Mouse (Mus musculus): ENCODE data around the gene Wdr1.

The Wdr1 gene

DNA sequence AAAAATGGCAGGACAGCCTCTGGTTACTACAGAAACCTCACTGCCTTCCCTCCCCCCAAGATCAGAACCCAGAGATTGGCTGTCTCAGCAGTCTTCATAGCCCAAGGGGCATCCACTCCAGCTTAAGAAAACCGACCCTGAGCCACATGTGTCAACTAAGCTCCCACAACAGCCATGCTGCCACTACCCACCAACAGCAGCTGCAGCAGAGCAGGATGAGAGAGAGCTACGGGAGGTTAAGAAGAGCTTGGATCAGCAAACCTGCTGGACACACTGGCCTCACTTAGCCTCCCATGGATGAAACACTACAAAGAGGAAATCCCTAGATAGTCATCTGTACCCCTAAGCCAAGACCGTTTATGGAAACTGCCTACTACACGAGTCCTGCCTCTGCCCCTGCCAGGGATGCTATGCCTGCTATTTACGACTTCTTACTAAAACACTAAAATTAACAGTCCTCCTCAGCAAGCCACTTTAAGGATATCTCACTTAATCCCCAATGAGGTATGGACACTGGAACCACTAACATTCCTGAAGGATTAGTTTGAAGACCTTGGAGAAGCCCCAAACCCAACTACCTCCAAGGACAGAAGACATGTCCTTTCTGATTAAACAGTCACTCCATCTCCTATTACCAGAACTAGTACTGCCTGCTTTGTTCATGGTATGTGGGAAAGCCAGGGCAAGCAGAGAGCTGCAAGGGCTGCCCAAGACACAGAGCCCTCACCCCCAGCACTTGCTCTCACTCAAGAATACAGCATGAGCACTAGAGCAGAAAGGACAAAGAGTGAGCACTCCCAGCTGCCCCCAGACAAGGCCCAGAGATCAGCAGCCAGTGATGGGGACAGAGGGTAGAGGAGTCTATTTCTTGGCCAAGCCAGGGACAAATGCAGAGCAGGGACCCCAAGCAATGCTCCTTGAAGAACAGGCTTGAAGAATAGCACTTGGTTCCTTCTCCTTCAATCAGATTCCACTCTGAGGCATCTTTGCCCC lies 18.3 kb downstream of the Wdr1 start:
- DNase-seq (ENCODE audit: low spot score), result no peak

DNA sequence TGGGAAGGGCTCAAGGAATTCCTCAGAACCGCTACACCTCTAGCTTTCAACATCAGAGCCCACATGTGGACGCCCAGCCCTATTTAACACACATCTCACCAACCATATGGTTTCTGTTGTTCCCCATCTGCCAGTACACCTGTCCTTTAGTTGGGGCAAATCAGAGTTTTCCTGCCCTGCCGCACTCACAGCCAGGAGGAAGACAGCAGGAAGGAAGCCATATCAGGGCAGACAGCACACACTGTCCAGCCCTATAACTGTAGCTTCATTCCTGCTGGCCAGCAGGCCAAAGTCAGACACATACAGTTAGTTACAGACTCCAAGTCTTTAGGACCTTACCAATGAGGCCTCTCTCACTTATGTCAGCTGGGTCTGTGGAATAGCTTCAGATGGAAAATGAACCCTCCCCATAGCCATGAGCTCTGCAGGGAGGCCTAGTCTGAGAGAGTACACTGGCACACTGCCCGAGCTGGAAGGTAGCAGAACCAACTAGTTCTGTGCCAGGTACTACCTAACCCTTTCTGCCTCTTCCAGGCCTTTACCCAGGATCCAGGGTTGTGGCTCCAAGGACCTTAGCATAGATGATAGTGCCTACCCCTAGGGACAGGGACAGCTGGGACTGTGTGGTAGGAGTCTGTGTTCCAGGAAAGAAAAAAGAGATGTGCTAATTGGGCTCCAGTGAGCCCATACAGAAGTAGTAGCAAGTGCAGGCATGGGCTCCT lies 19.4 kb downstream of the Wdr1 start:
- no peak for DNase-seq (ENCODE audit: low spot score)

DNA sequence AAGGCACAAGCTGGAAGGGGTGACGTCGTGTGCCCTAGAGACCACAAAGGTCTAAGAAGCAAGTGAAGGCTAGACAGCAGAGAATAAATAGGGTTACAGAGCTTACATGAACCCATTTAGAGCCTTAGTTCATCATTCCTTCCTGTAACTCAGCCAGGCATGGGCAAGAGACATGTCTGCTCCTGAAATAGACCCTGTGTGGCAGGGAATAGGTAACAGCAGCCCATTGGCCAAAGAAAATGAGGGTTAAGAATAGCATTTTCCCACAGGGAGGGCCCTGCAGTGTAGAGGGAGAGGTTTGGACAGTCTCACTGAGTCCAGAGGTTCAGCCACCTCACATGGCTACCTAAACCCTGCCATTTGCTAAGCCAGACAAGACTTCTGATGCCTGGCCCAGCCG lies 21.3 kb downstream of the Wdr1 start:
- DNase-seq (ENCODE audit: low spot score), result no peak

DNA sequence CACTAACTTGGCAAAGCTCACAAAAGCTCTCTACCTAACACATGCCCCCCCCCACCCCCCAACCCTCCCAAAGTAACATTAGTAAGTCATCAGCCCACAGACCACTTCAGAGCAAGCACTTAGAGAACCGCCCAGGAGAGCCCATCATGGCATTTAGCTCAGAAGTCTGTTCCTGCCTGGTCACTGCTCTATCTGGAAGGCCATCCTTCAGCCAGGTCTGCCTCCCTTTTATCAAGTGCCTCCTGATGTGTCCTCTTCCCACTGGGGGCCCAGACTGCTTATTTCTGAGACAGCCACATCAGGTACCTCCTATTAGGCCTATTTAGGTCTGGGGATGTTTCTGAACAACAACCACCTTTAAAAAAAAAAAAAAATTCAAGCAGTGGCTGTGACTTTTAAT lies 22.1 kb downstream of the Wdr1 start:
- no peak for DNase-seq (ENCODE audit: low spot score)

DNA sequence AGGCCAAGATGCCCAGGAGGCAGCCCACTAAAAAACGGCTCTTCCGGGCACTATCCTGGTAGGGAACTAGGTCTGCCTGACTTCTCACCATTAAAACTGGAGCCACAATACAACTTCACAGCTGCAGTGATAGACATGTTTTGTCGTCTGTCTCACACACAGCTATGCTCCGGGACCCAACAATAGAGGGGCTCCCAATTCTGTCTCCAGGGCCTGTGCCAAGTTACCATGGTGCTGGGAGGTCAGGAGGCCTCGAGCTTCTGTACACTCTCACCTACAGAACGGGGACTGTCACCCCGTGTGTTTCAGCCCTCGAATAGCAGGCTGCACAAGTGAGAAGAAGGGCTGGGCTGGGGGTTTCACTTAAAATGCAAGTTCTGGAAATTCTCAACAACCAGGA lies 24.5 kb downstream of the Wdr1 start:
- no peak for DNase-seq (ENCODE audit: low spot score)

DNA sequence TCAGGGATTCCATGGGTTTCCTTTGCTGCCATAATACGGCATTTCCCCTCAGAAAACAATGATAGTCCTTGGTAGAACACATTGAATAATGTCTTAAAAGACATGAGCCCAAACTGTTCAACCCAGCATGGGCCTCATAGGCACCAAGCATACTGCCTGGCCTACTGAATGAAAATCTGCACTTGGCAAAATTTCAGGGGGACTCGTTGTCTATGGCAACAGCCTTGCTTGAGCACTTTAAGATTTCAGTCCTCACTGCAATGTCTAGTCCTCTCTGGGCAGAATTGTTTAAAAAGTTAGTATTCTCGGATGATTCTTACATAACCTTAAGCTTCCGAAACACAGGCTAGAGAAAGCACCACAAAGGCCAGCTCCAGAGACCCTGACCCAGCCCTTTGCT lies 25.2 kb downstream of the Wdr1 start:
- DNase-seq (ENCODE audit: low spot score), result peak; percentile 59

DNA sequence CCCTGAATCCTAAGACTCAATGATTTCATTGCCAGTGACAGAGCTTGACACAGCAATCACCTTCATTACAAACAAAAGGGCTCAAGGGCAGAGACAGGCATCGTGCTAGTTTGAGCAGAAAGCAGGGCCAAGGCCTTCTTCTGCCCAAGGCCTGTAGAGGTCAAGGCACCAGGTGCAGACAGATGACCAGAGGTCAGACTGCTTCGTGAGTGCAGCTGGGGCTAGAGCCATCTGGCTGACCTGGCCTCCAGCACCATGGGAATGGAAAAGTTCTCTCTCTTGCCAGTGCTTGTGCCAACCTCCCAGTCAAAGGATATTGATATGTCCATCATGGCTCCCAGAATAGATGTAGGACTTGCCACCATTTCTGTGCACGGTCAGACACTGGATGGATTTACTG lies 26.2 kb downstream of the Wdr1 start:
- DNase-seq (ENCODE audit: low spot score), result no peak

DNA sequence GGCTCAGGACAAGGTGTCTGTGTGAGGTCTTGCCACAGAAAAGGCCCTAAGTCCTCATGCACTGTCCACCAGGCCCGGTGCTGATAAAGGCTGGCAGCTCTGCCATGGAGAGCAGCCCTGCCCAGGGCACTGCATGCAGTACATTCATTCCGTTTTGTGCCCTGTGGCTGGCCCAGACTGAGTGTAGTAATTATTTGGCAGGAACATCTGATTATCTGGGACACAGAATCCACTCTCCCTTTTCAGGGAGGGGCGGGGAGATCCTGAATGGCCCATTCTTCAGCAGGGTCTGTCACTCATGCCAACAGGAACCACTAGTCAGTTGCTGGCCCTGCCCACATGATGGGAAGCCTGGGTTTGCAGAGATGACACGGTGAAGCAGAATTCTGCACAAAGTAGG lies 30.9 kb downstream of the Wdr1 start:
- DNase-seq (ENCODE audit: low spot score), result peak; percentile 80

DNA sequence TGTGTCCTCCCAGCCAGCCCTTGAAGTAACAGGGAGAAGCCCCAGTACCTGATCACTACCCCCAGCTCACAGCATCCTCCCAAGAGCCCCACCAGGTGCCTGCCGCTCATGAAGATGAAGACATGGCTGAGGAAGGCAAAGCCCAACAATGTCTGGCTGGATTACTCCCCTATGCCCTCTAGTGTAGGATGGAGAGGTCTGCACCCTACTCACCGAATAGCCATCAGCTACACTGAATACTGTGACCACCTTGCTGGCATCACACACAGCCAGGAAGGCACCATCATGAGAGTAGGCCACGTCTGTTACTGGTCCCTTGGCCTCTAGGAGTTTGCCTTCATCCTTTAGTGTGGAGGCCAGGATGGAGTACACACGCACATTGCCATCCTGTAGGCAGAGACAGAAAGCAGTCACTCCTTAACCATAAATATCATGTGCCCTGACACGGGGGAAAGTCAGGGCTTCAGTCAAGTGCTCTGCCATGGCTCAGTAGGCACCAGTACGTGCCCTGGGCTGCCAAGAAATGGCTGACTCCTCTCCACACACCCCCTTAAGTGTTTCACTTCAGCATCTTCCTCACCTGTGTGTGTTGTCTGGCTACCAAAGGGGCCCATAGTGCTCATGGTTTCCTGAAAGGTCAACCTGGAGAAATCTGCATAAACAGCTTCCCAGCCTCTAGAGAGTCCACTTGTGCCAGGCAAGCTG lies 33.1 kb downstream of the Wdr1 start:
- DNase-seq (ENCODE audit: low spot score), result no peak

DNA sequence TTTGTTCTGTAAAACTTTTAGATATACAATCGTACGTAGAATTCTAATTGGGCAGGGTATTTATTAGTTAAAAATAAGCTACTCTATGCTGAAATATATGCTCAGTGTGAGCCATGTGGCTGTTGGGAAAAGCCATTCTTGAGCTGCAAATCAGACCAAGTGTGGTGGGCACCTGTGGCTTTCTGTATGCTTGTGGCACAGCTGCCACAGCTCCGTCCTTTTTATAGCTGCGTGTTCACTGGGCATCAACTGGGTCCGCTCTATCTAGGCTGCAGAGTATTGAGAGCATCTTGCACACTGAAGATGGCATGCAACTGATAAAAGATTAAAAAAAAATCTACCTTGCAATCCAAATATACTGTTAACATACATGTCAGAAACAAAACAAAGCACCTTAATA lies 40.0 kb downstream of the Wdr1 start:
- no peak for DNase-seq (ENCODE audit: low spot score)

DNA sequence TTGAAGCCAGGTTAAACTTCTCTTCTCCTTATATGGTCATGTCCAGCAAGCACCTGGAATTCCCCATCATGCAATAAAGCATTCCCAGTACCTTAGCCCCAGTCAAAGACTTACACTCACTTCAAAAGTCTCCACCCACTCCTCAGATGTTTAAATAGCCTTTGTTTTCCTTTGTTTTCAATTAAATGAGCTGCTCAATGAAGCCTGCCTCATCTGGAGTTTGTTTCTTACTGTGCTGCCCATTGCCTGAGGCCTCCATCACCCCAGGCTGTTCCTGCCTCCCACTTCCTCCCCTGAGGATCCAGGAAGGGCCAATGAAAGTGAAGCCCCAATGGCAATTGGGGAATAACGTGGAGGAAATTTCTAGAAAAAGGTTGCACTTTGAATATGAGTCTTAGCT lies 42.2 kb downstream of the Wdr1 start:
- no peak for DNase-seq (ENCODE audit: low spot score)

DNA sequence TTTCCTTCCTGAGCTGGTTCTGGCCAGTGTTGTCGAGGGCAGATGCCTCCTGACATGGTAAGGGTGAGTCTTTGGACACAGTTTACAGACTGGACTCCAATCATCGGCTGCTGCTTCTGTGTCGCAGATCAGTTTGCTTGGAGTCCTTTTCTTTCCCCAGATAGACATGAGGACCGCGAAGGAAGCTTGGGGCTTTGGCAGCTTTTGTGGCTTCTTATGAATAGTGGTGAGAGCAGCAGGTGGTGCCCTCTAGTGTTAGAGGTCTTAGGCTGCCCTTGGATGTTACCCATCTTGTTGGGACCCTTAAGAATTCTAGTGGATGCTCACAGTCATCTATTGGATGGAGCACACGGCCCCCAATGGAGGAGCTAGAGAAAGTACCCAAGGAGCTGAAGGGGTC lies 46.8 kb downstream of the Wdr1 start:
- DNase-seq (ENCODE audit: low spot score), result peak; percentile 72

DNA sequence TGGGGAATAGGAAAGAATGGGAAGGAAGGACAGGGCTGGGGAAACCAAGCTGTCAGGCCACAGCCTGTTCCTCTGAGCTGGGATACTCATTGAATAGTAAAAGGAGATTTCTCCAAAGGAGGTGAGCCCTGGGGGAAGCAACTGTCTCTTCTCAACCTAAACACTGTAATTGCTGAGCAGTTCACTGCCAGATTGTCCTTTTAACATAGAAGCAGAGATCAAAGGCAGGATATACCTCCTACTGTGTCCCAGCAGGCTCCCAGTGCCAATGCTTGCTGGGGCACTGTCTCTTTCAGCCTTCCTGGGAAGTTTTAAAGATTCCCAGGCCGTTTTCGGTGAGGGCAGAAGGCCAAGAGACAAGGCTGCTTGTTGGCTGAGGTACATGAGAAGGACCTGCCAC lies 50.0 kb downstream of the Wdr1 start:
- no peak for DNase-seq (ENCODE audit: low spot score)

DNA sequence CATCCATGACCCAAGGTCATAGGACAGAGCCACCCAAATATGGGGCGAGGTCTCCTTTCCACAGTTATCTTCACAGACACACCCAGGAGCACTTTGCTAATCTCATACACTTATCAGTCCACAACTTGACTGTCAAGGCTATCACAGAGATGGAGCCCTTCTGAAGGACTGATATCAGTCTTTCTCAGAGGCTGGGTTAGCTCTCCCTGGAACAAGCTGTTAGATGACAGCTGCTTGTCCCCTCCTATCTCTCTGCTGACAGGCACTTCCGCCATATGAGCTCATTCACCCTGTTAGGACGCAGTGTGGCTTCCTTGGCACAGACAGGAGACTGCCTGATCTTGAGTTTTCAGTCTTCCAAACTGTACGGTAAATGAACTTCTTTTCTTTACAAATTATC lies 53.5 kb downstream of the Wdr1 start:
- no peak for DNase-seq (ENCODE audit: low spot score)

DNA sequence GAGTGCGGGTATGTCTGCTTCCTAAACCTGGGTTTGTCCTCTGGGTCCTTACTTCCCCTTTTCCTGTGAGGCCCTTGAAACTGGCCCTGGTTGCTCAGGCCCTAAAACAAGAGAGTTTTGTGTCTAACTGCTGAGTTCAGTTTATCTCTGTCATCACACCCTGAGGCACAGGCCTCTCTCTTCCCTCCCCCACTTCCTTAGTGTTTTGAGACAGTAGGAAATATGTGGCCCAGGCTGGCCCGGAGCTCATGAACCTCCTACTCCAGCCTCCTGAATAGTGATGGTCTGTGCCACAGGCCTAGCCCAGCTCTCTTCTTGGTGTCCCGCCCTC lies 57.6 kb downstream of the Wdr1 start:
- no peak for DNase-seq (ENCODE audit: low spot score)

DNA sequence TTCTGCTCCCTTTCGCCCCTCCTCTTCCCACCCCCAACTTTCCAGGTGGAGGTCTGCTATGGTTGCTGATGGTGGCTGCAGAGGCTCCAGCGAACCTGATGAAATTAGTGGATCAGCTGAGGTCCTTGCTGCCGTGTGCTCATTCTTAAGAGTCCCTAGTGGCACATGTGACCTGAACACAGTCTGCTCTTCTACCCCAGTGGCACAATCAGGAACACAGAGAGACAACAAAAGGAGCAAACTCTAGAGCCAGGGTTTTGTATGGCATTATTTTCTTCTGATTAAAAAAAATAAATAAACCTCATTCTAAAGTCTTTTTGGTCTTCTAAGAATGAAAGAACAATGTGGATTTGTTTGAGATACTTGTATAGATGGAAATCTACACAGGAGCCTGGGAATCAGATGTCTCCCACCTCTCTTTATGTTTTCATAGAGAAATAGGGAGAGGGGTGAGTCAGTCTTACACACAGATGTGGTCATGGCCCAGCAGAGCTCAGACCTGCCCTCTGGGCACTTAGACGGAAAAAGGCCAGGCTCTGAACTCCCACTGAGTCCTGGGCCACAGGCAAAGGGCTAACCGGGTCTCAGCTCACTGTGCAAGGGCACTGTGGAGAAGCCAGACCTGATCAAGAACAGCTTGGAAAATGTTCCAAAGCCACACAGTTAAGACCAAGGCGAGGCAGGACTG lies 58.1 kb downstream of the Wdr1 start:
- DNase-seq (ENCODE audit: low spot score), result no peak

DNA sequence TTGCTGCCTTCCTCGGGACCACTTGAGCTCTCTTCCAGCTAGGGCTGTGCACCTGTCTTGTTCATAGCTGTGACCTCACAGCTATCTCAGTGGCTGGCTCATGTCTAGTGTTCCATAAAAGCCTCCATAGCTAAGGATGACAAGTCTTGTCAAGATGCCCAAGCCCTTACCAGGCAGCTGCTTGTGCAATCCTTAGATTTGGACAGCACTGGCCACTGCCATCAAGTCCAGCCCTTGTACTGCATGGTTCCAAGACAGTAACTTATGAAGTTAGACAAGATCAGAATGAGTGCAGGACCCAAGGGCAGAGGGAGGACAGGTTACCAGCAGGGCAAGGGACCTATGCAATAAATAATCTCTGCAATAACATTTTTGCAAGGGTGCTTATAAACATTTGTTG lies 58.9 kb downstream of the Wdr1 start:
- peak; percentile 91 for DNase-seq (ENCODE audit: low spot score)

DNA sequence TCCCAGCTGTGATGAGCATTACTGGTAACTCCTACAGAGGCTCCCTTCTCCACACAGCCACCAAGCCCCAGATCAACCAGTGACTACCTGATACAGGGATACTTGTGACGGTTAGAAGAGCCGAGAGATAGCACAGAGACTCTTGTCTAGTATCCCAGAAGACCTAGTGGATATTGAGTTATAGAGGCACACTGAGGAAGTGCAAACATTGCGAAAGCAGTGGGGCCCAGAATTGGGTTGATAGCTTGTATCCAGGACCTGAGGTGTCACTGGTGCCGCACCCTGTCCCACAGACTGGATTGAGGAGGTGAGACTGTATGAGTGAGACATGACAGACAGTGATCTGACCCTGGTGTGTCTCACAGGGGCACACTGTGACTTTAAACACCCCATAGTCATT lies 60.0 kb downstream of the Wdr1 start, which contains the start of gene Slc2a9:
Gene Slc2a9 (minus strand): TSS at position 152 of the 400 bp plus-strand sequence.
- no peak for DNase-seq (ENCODE audit: low spot score)

DNA sequence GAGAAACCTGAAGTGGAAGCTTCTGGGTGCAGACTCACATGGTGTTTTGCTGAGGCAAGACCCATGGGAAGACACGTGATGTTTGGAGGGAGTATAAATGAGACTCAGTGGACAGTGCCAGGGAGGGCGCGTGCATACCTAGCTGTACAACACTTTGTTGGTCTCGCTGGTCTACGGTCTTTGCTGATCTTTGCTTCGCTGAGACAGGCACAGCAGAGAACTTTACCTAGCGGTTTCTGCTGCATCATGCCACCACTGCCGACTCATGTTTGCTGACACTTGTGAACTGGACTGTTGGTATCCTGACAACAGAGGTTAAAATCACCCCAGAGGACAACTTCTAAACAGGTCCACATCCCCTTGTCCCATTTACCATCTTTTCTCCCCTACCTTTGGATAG lies 63.0 kb downstream of the Wdr1 start:
- DNase-seq (ENCODE audit: low spot score), result no peak

DNA sequence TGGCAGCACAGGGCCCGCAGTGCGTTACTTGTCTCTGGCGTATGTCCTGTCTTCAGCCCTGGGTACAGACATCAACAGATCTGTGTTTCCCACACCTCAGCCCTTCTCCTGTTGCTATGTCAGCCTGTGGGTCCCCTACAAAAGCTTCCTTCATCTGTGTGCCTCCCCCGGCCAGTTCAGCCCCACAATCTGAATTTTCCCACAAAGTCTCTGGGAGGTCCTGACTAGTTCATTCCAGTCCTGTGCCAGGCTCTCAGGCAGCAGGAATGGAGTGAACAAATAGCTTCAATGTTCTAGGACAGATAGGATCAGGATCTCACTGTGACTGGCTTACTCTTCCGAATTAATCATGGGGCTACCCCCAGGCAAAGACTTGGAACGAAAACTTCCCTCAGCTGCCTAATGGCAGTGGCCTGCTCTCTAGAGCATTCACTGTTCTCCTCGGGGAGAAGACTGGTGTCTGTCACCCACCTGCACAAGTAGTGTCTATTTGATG lies 63.7 kb downstream of the Wdr1 start:
- DNase-seq (ENCODE audit: low spot score), result no peak

DNA sequence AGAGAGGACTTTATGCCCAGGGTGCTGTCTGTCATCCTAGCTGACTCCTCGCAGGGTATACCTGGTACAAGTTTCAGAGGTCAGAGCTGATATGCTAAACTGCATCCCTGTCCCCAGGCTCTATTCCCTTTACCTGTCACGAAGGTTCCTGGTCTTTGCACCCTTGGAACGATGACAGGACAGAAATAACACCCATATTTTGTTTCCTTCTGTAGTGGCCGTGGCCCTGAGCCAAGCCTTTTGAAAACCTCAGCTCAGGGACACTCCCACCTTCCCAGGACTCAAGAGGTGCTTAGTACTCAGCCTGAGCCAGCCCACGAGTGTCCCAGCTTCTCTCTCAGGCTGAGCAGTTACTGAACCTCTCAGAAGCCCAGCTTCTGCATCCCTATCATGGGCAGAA lies 64.5 kb downstream of the Wdr1 start:
- DNase-seq (ENCODE audit: low spot score), result no peak

DNA sequence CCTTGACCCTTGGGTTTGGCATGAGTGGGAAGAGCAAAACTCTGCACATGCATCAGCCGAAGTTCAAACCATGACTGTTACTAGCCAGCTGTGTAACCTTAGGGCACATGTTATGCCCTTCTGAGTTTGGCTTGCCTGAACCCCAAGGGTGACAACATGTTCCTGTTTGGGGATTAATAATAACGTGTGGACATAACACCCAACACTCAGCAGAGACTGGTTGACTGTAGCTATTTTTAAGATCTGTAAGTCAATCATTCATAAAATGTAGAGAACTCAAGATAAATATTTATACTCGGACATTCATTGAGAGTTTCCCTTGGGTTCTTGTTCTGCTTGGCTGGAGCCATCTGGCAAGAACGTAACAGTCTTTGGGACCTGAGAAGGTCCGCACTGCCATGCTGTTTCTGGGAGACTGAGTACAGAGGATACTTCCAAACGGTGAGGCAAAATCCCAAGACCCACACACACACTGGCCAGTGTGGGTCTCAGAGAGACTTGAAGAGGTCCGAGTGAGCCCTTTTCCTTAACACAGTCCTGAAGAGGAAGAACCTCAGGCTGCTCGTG lies 66.4 kb downstream of the Wdr1 start:
- DNase-seq (ENCODE audit: low spot score), result no peak

Data from adipocyte (in vitro differentiated cells).